Mouse (Mus musculus) left cerebral cortex, adult 2 months (tissue): ENCODE data around the gene Ubl4b. TPM values are rescaled to one million over a fixed set of nuclear protein-coding genes. Genes with fewer than 3 reads are reported as not detected.

Experiments used
- DNase-seq, 2 experiments: peaks; one replicate each; pipeline ENCODE4 v3.0.0; 2021 to 2022; ENCODE audit warnings: low spot score in 2 of 2, mixed read lengths in 1 of 2; ENCODE audit errors: extremely low spot score in 1 of 2
- H3K27ac ChIP-seq: fragments of 200-600 bp; 2 replicates; pipeline ENCODE4 v1.8.1; 2022
- H3K4me3 ChIP-seq: fragments of 200-600 bp; 2 replicates; pipeline ENCODE4 v1.8.1; 2022
- CTCF ChIP-seq: fragments of 200-600 bp; IDR thresholded peaks from 2 replicates; pipeline ENCODE4 v1.8.1; 2022; ENCODE audit warnings: antibody characterized with exemption, mild to moderate bottlenecking, moderate library complexity
- intact Hi-C: fragments of 180-260 bp; cut with DNase I; formaldehyde crosslinking; loops from one replicate; pipeline ENCODE4 v1.15.1; 2025
- total RNA-seq, 2 experiments: library from RNA; stranded (reverse); gene quantifications; 2 replicates each; pipeline ENCODE4 v1.2.3; 2021

Ubl4b gene
- total RNA-seq, 2 experiments from 2014 or later: 0.33 TPM; not detected in 1

DNA sequence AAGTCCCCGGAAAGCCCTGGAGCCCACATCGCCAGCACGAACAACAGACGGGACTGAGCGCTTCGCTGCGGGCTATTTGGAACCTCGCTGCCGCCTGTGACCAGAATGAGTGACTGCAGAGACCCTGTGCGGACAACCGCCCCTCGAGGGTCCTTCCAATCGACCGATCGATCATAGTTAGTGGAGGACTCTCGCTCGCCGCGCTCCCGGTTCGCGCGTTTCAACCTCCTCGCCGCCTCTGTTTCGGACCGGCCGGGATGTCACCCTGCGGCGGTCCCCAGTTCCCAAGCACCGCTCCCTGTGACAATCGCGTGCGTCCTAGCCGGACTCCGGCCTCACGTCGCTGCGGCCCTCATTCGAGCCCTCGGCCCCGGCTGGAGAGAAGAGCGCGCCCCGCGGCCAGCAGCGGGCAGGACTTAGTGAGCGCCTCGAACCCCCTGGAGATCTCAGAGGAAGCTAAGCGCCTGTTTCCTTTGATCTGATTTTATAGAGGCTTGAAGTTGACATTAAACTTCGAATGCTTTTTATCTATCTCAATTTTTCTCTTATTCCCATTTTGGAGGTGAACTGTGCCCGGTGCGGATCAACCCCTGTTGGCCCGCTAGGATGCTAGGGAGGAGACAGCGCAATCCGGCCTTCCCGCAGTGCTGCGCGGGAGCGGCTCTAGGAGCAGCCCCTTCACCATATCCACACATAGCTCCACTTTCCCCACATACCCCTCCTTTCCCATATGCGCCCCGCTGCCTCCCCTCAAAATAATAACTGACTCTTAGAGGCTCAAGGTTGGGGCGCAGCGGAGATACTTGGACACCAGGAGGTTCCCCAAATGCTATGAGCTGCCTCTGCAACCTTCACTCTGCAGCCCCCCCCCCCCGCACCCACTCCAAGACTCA, 28.2 kb upstream of the Ubl4b start:
- Histone ChIP-seq H3K27ac (no peak overlapping the region), H3K4me3 (peak overlapping the region; percentile 34)
- intact Hi-C loops: no loop called here
- DNase-seq: no peak
- no peak; the same call in 1 of the 2 replicates for TF ChIP-seq CTCF

DNA sequence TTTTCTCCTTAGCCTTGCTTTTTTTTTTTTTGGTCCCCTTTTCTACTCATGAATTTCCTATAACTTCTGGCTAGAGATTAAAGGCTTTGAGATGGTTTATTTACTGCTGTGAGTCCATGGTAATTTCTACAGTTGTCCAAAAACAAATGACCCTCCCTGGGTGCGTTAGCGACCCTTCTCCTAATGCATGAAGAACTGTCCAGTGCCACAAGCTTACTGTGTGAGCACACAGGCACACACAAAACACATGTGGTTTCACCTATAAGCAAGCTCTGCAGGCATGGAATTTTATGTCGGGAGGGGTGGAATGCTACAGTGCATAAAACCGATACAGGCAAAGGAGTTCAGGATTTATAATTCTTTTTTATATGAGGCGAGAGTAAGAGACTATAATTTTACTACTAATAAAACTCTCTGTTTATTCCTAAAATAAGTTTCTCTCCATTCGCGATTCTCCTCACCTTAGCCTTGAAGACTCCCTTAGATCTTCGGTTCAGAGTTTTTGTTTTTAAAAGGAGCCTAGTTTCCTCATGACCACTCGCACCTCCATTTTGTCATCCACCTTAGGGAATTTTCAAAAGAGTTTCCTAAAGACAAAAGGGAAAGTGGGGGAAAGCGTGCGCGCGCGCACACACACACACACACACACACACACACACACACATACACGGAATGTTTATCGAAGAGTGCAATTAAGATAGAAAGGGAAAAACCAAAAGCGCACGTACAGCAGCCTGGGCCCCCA, 27.4 kb upstream of the Ubl4b start:
- no peak for DNase-seq
- no peak for TF ChIP-seq CTCF
- Histone ChIP-seq H3K4me3 (peak overlapping the region; percentile 34), H3K27ac (no peak overlapping the region)
- intact Hi-C loops: no loop called here

DNA sequence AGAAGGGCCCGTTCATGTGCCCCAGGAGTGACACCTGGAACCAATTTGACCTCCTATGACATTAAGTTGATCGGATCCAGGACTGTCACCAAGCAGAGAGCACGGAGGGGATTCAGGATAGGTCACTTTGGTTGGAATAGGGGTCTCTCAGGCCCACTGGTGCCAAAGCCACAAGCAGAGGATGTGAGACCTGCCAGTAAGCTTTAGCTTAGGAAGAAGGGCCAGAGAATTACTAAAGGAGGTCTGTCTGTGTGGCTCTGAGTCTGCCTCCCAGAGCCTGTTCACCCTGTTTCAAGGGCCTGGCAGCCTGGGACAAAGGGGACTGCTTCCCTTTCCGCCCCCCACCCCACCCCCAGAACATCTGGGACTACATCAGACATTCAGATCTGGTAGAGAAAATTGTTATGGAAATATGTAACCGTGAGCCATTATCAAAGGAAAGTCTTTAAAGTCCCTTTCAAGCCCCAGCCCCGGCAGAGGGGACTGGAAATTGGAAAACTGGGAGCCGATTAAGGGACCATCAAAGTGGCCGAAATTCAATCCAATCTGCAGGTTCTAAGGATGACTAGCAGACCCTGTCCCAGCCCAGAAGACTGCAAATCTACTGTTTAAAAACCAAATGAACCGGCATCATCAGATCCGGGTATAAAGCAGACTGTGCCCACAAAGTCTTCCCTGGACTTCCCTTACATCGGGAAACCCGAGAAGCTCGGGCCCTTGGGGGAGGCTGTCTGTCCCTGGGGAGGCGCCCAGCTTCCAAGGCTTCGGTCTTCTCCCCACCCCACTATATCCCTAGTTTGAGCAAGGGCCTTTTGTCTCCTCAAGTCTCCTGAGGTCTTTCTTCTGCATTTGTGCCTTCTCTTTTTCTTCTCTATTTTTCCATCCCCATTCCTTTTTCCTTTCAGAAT, 26.5 kb upstream of the Ubl4b start:
- TF ChIP-seq CTCF: no peak
- intact Hi-C loops: no loop called here

DNA sequence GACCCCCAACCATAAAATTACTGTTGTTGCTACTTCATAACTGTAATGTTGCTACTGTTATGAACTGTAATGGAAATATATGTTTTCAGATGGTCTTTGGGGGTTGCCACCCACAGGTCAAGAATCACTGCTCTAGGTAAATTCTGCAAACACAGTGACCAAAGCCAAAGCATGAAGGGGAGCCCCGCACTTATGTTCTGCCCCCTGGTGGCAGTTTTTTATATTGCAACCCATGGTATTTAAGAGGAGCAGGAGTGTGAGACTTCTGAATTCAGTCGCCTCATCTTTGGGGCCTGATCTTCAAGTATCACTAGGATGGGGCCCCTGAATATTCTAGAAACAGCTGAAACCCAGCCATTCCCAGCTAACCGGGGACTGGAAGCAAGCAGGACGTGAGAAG, 24.6 kb upstream of the Ubl4b start:
- TF ChIP-seq CTCF: peak; percentile 88
- H3K4me3 ChIP-seq: no peak overlapping the region
- DNase-seq: peak; percentile 52 to 72
- no peak overlapping the region for H3K27ac ChIP-seq
- intact Hi-C loops: loop anchor here (2.0 to 10.0 kb wide), 2 partner anchors 21 to 345 kb away; partner anchors contain the start of genes A630076J17Rik and Prok1

More for the DNA sequence above, 26.5 kb upstream of the Ubl4b start:
- no peak for DNase-seq
- Histone ChIP-seq H3K27ac (no peak overlapping the region), H3K4me3 (no peak overlapping the region)

DNA sequence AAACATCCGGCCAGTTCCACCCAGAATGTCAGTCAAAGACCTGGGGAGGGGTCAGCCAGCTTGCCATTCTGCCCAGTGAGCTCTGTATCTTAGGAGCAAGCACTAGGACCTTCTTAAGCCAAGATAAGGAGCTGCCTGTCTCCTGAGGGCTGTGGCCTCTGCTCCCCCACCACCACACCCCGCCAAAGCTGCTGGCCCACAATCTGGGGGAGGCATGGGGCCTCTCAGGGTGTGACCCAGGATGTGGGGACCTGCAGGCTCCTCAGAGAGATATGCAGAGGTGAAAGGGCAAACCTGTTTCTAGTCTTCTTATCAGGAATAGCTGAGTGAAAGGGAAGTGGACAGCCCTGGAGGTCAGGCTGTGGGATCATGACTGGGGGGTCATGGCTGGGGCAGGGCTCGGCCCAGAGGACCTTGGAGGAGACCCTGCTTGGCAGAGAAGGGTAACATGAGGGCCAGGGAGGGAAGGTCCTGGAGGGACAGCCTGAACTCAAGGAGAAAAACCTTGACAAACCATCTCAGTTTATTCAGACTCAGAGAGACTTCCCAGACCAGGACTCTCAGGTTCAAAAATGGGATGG, 23.0 kb upstream of the Ubl4b start:
- Histone ChIP-seq H3K4me3 (no peak overlapping the region), H3K27ac (no peak overlapping the region)
- intact Hi-C loops: loop anchor here (2.0 to 10.0 kb wide), 2 partner anchors 19 to 343 kb away; partner anchors contain the start of genes A630076J17Rik and Prok1
- no peak for TF ChIP-seq CTCF
- DNase-seq: no peak

DNA sequence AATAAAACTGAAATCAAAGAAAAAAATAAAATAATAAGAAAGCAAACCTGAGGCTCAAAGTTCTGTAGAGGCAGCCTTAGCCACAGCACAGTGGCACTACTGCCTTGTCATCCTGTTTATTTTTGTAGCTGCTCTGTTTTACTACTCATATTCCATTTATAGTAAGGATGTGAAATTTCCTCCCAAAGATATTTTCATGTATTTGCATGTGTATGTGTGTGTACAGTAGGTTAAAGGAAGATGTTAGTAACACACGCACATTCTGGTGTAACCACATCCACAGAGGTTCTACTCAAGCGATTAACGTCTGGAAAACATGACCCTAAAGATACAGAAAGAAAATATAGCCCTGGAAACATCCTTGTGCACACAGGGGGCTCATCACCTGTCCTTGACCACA, 21.9 kb upstream of the Ubl4b start:
- Histone ChIP-seq H3K27ac (no peak overlapping the region), H3K4me3 (no peak overlapping the region)
- TF ChIP-seq CTCF: no peak
- DNase-seq: no peak
- intact Hi-C loops: loop anchor here (10.0 kb wide), 1 partner anchor 342 kb away; the partner anchor contains the start of genes A630076J17Rik and Prok1

DNA sequence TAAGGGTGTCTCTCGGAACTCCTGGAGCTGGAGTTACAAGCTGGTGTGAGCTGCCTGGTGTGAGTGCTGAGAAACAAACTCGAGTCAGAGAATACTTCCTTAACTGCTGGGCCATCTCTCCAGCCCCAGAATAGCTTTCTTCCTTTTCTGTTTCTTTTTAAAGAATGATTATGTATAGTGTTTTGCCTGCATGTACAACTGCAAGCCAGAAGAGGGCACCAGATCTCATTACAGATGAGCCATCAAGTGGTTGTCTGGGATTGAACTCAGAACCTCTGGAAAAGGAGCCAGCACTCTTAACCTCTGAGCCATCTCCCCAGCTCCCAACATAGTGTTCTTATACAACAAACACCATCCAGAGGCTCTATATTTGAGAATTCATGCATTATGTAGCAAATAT, 16.3 kb upstream of the Ubl4b start:
- intact Hi-C loops: loop anchor here (10.0 kb wide), 1 partner anchor 336 kb away; the partner anchor contains the start of genes A630076J17Rik and Prok1
- no peak for DNase-seq
- TF ChIP-seq CTCF: peak; percentile 57
- Histone ChIP-seq H3K27ac (no peak overlapping the region), H3K4me3 (no peak overlapping the region)

DNA sequence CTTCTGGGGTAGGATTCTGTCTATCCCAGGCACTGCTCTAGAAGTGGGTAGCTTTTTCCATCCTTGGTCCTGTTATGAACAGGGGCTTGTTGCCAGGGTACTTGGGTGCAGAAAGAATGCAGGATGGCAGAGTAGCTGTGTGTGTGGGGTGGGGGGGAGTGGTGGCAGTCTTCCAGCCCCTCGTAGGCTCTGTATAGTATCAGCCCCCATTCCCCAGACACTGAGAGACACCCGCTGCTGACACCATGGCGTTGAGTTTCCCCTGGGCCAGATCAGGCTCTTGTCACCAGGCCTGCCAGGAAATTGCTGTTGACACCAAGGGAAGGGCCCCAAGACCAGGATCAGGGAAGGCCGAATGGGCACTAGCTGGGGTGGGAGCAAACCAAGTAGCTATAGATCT, 13.8 kb upstream of the Ubl4b start:
- no peak for TF ChIP-seq CTCF
- H3K4me3 ChIP-seq: no peak overlapping the region
- no peak for DNase-seq
- no peak overlapping the region for H3K27ac ChIP-seq
- intact Hi-C loops: no loop called here

DNA sequence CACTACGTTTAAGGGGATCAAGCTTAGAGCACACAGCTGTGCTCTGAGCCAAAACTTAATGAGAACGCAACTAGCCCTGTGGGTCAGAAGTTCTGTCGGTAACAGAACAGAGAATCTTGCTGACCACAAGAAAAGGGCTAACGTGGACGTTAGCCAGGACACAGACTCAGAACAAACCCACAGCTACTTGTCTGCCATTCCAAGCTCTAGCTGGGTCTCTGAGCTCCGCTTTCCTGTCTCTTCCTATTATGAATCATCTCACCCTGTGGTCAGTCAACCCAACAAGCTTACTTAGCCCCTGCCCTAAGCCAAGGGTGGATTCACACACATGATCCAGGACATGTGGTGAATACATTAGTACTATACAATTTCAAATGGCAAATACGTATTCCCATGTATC, 12.9 kb upstream of the Ubl4b start:
- TF ChIP-seq CTCF: no peak
- intact Hi-C loops: no loop called here
- no peak for DNase-seq
- no peak overlapping the region for H3K27ac ChIP-seq
- no peak overlapping the region for H3K4me3 ChIP-seq

DNA sequence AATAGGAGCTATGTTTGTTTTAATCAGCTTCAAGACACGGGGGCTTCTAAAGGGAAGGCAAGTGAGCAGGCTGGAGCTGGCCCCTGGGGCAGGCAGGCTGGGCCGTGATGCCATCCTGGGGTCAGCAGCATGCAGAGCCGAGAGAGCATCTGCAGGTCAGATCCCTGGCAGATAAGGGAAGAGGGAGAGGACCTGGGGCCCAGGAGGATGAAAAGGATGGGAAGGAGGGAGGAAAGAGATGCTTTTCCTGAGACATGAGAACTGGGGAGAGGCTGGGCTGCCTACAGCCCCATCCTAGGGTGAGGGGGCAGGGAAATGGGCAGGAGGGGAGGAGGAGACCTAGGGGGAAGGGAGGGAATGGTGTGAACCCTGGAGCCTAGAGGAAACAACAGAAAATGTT, 10.5 kb upstream of the Ubl4b start:
- TF ChIP-seq CTCF: no peak
- DNase-seq: no peak
- H3K27ac ChIP-seq: no peak overlapping the region
- H3K4me3 ChIP-seq: no peak overlapping the region
- intact Hi-C loops: no loop called here

DNA sequence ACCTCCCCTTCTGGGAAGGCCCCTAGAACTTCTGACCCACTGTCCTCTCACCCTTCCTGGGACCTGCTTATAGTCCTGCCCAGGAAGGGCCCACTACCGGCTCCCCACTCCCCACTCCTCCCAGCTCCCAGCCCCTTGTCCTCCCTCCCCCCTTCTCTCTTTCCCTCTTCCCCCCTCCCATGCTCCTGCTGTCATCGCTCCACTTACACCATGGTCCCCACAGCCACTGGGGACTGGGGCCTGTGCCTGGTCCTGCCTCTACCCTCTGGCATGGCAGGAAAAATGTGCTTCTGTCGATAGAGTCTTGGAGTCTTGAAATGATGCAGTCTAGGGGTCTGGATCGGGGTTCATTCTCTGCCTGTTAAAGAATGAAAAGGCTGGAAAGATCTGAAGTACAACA, 9.0 kb upstream of the Ubl4b start:
- no peak for DNase-seq
- TF ChIP-seq CTCF: no peak
- H3K27ac ChIP-seq: no peak overlapping the region
- no peak overlapping the region for H3K4me3 ChIP-seq
- intact Hi-C loops: no loop called here
